Mouse (Mus musculus): ENCODE data around the gene Mitf.

Mitf gene

DNA sequence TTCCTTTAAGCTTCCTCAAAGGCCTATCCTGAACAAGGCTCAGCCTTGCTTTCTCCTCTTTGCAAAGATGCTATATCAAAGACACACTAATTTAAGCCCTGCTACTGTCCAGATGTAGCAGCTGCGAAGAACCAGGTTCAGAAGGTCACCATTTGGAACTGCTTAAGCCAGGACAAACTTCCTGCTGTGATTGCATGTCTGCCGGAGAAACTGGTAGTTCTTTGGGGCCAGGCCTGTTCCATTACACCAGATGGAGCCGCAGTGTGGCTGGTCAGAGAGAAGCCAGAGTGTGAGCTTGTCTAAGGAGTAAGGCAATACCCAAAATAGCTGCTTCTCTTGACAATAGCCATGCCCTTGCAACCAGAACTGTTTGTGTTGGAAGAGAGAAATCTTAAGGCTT, 75.1 kb downstream of the Mitf start:
- in situ Hi-C loops (cut with MboI, MseI) = no loop called here

- in situ Hi-C loops (cut with MboI, MseI) = no loop called here
Observed at GRCm38 (mm10) chr6:97882931-97883330, 76.1 kb downstream of the Mitf start.

- in situ Hi-C loops (cut with MboI, MseI) = no loop called here
Observed at GRCm38 (mm10) chr6:97883496-97883895, 76.6 kb downstream of the Mitf start.

DNA sequence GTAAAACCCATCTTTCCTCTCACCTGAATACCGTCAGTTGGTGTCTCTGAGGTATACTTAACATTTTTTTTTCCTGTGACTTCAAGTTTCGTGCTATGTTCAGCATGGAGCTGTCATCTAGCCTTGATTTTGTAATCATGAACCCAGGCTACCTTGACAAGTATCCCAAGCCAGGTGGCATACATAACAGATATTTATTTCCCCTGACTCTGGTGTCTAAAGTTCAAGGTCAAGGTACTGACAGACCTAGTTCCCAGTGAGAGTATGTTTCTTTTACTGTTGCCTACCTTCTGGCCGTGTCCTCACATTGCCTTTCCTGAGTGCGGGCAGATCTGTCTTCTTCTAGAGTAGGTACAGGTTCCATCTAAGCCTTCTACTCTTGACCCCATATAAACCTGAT, 78.1 kb downstream of the Mitf start:
- in situ Hi-C loops (cut with MboI, MseI) = no loop called here

DNA sequence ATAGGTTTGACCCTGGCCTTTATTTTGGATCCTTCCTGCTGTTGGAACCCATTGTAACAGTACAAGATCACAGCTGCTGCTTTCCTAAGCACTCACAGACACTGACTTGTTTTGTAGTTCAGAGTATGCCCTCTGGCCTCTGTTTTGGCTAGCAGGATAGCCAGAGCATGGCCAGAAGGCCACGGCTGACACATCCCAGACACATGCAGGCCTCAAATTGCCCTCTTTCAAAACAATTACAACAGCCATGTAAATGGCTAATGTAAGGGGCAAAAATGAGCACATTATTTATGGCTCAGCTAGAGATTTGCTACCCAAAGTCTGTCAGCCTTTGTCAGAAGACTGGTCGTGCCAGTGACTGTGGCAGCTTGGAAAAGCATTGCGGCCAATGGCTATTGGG, 78.8 kb downstream of the Mitf start:
- in situ Hi-C loops (cut with MboI, MseI) = no loop called here

DNA sequence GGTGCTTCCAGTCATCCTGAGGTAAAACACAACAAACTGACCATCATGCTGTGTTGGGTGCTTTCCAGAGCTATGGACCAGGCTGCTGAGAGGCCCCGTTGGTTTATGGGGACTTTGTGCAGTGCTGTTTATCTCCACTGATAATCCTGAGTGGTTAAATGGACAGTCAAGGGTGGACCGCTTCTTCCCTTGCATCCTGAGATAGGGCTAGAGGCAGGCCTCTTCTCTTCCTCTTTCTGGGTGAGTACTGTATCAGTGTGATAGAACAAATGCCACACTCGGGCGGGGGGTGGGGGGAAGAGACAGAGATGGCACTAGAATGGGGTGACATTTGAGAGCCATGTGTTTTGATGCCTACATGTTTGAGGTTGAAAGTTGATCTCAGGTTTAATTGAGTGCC, 81.0 kb downstream of the Mitf start:
- in situ Hi-C loops (cut with MboI, MseI) = no loop called here

DNA sequence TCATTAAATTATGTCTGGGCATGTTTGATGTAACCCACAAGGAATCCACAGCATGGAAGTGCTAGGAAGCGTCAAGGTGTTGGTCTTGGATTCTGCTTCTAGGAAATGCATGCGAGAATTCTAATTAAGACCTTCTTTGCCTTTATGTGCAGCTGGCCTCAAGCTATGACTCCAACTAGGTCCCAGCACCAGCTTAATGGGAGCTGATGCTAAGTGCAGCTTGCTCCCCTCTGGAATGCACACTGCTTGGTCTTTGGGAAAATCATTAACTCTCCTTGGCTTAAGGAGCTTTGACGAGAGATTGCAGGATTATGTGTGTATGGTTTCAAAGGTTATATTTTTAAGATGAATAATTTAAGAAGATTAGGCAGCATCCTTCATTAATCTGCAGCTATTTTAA, 81.7 kb downstream of the Mitf start:
- in situ Hi-C loops (cut with MboI, MseI) = no loop called here

- in situ Hi-C loops (cut with MboI, MseI) = no loop called here
Observed at GRCm38 (mm10) chr6:97893546-97893945, 86.7 kb downstream of the Mitf start.

DNA sequence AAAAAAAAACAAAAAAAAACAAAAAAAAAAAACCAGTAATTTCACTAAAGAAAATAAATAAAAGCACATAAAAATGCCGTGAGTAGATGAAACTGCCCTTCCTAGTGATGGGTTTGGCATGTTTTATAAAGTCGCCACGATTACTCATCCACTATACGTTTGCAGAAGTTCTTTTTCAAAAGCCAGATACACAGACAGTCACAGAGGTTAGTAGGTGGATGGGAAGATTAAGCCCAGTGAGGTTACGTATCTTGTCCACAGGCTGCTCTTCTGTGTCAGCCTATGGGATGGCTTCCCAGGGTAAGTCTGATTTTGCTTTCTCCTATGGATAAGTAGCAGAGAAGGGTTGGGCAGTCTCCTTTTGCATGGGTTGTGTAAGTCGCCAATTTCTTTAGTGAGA, 90.3 kb downstream of the Mitf start:
- in situ Hi-C loops (cut with MboI, MseI) = no loop called here

DNA sequence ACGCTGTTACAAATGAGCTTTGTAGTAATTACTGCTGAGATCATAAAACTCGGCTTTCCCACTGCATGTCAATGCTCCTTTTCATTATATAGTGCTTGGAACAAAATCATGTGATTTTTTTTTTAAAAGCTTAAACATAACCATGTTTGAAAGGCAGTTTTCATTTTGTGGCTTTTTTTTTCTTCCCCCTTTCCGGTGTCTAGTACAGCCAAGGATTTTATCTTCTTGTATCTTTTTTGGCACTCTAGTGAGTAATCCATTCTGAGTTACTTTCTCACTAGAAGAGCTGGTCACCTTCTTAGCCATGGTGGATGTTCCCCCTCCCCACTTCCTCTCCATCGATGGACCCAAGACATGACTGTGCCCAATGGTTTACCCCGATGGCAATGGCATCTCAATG, 91.2 kb downstream of the Mitf start:
- in situ Hi-C loops (cut with MboI, MseI) = no loop called here

DNA sequence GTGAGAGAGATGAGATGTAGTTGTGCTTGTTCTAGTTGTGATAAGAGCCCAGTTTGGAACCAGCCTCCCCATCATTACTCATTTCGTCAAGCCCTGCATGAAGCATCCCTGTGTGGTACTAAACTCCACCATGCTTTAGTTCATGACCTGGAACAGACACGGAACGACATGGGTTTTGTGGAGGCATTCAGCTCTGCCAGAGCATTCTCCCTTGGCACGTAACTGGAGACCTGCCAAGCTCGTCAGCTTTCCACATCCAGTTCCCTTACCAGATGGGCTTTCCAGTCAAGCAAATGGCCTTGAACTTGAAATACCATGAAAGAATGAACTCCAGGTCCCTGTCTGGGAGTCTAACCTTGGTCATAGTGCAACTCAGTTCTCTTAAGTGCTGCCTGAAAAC, 94.7 kb downstream of the Mitf start:
- in situ Hi-C loops (cut with MboI, MseI) = no loop called here

- in situ Hi-C loops (cut with MboI, MseI) = no loop called here
Observed at GRCm38 (mm10) chr6:97902205-97902604, 95.4 kb downstream of the Mitf start.

GRCm38 (mm10) chr6:97914768-97915167, 107.9 kb downstream of the Mitf start:
- in situ Hi-C loops (cut with MboI, MseI) = no loop called here

- in situ Hi-C loops (cut with MboI, MseI) = no loop called here
Observed at GRCm38 (mm10) chr6:97916386-97916903, 109.6 kb downstream of the Mitf start.

- in situ Hi-C loops (cut with MboI, MseI) = no loop called here
Observed at GRCm38 (mm10) chr6:97918051-97918450, 111.2 kb downstream of the Mitf start.

GRCm38 (mm10) chr6:97918481-97918880, 111.6 kb downstream of the Mitf start:
- in situ Hi-C loops (cut with MboI, MseI) = no loop called here

GRCm38 (mm10) chr6:97919287-97919686, 112.4 kb downstream of the Mitf start:
- in situ Hi-C loops (cut with MboI, MseI) = no loop called here

- in situ Hi-C loops (cut with MboI, MseI) = no loop called here
Observed at GRCm38 (mm10) chr6:97921591-97921990, 114.7 kb downstream of the Mitf start.

DNA sequence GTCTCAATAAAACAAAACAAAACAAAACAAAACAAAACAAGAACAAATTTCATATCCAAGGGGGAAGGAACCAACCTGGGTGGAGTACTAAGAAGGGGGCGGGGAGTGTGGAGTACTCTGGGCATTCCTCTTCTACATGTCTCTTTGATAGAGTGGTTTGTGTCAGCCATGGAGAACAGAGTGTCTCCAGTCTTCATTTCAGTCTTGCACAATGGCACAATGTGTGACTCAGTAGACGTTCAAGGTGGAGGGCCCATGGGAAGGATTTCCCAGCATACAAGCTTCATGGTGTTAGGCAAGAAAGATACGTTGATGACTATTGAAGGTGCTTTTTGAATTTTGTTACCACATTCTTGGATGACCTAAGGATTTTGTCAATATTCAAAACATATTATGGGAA, 117.4 kb downstream of the Mitf start:
- in situ Hi-C loops (cut with MboI, MseI) = no loop called here

- in situ Hi-C loops (cut with MboI, MseI) = no loop called here
Observed at GRCm38 (mm10) chr6:97929051-97929450, 122.2 kb downstream of the Mitf start.

DNA sequence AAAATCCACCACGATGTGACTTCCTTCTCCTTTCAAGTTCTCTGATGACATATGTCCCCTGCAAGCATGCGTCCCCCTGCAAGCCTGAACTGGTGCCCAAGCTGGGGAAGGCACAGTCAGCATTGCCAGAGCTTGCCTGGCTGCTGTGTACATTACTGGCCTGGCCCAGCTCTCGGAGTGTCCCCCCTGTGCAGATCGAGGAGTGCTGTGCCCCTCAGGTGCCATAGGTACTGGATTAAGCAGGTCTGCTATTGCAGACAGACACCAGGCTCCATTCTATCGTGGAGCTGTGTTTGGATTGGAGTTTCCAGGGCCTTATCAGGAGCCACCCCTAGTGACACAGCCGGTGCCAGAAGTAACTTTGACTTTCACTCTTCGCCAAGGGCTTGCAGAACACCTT, 122.6 kb downstream of the Mitf start:
- in situ Hi-C loops (cut with MboI, MseI) = no loop called here

DNA sequence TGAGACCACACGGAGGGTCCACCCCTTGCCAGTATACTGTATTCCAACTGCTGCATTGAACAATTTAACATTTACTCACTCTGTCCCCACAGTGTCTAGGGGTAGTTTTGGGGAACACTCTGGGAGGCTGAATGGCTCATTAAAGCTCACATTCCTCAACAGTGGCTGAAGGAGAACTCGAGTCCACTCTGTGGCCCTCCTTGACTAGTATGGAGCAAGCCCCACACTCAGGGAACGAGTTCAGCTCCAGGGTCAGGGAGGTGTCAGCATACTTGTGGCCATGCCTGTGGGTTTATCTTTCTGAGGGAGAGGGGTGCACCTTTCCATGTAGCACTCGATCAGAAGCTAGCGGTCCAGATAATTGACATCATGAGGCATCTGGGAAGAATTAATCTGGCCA, 130.3 kb downstream of the Mitf start:
- in situ Hi-C loops (cut with MboI, MseI) = no loop called here

- in situ Hi-C loops (cut with MboI, MseI) = no loop called here
Observed at GRCm38 (mm10) chr6:97937897-97938614, 131.2 kb downstream of the Mitf start.

- in situ Hi-C loops (cut with MboI, MseI) = no loop called here
Observed at GRCm38 (mm10) chr6:97940916-97941315, 134.1 kb downstream of the Mitf start.

Data from T-helper 1 cell (primary cell).